Mouse (Mus musculus) adrenal gland, postnatal 0 days (tissue): ENCODE measurements around the gene Trp53inp2. TPM values are rescaled to one million over a fixed set of nuclear protein-coding genes. Genes with fewer than 3 reads are reported as not detected.

ENCODE experiments used
- microRNA-seq: library from miRNA; unstranded; fragments of <30 nt; microRNA quantifications from one replicate; pipeline ENCODE4, GENCODE M21; 2016; ENCODE audit warnings: borderline replicate concordance; ENCODE audit not compliant: insufficient number of aligned reads
- polyA plus RNA-seq: library from polyadenylated mRNA; unstranded; fragments of >200 nt; fragmentation: Nextera tagmentation; extraction: Ambion mirVana; gene quantifications from 2 replicates; pipeline ENCODE4 v1.2.1, GENCODE M21; 2015

The Trp53inp2 gene
- polyA plus RNA-seq: 24.2 and 41.8 TPM in 2 replicates

GRCm38 (mm10) chr2:155380261-155381059, at the start of gene Trp53inp2:
TSS of gene Trp53inp2 (plus strand) at chr2:155381059.

DNA sequence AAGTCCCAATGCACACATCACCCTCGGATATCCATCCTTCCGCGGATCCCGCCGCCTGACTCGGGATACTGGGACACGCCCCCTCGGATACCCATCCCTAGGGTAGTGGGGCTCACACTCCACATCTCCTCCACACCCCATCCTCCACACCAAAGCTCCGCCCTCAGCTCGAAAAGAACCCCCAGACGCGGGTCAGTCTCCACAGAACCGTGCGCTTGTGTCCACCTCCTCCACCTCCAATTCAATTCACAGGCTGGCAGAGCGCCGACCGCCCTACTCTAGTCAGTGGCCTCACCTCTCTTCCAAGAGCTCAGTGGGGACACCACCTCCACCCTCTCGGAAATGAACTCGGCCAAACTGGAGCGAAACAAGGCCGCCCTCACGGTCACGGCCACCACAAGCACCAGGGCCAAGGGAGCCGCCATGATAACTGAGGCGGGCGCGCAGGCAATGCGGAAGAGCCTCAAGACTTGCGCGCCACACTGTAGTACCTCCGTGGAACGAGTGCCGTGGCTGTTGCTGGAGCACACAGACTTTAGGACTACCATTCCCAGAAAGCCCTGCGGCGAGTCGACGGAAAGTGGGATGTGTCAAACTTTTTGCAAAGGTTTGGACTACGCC, 23.8 kb upstream of the Trp53inp2 start, which contains the start of gene Pigu:
Gene Pigu, minus strand, starts transcription at position 460 of the 621 bp plus-strand sequence.

Small RNA genes lying within 50 kb of the gene (microRNA-seq; reads per million reads assigned to microRNA genes)
- not detected for gene Mir695

Other genes starting within 250 kb of the Trp53inp2 start
- gene Itch, start 247.6 kb upstream of the Trp53inp2 start, polyA plus RNA-seq: 13.4 and 25.0 TPM in 2 replicates
- gene Dynlrb1, start 144.5 kb upstream of the Trp53inp2 start, polyA plus RNA-seq: 606 and 650 TPM in 2 replicates
- 674 and 990 TPM in 2 replicates for gene Map1lc3a, start 104.8 kb upstream of the Trp53inp2 start, polyA plus RNA-seq
- 31.0 and 42.6 TPM in 2 replicates for gene Pigu, start 23.6 kb upstream of the Trp53inp2 start, polyA plus RNA-seq
- 14.7 and 14.9 TPM in 2 replicates for gene Ncoa6, start 92.8 kb downstream of the Trp53inp2 start, polyA plus RNA-seq
- gene Acss2, start 136.9 kb downstream of the Trp53inp2 start, polyA plus RNA-seq: 11.7 and 17.7 TPM in 2 replicates
- 8.1 and 17.0 TPM in 2 replicates for gene Ggt7, start 137.2 kb downstream of the Trp53inp2 start, polyA plus RNA-seq
- gene Gss, start 211.8 kb downstream of the Trp53inp2 start, polyA plus RNA-seq: 26.0 and 43.9 TPM in 2 replicates
- gene Myh7b, start 230.2 kb downstream of the Trp53inp2 start, polyA plus RNA-seq: 0.38 and 0.52 TPM in 2 replicates